Mouse (Mus musculus) heart, adult 9 months (tissue): ENCODE measurements around the gene Pros1.
A peak's percentile ranks its signal among the peaks of the same experiment; 100 is the strongest.

Source experiments
- DNase-seq, 2 experiments: peaks; one replicate each; pipeline ENCODE4 v3.0.0; 2022; ENCODE audit warnings: low spot score in 2 of 2

The Pros1 gene

DNA sequence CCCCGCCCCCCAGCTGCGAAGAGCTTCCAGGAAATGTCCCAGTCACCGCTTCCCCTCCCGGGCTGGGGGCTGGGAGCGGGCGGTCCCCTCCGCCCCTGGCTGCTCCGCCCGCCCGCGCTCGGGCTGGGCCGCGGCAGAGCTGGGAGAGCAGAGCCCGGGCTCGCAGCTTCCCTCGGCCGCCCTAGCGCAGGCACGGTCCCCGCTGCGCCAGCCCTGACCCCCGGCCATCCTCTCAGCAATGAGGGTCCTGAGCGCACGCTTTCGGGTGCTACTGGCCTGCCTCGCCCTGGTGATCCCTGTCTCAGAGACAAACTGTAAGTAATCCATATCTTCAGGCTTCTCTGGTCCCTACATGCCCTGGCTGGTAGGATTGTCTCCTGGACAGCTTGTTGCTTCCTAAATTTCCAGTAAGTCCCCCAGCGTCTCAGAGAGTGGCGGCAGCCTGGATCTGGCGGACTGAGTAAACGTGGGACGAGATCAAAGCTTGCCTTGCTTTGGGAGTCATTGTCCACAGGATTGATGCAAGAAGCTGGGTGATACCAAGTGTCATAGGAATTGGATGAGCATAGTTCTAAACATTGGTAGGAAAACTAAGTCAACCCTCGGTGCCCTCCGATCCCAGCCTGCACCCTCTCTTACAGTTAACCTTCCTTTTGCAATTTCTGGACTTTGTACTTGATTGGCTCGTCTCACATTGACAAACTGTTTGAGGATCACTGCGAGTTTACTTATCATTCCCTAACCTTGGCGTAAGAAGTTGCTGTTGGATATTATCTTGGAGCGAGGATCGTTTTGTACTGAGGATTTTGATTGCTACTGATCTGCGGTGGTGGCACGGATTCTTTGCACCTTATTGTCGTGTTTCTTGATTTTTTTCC is at the start of gene Pros1:
Gene Pros1, plus strand, starts transcription at position 117 of the 878 bp plus-strand sequence.
- DNase-seq: peak; percentile 74 to 75

DNA sequence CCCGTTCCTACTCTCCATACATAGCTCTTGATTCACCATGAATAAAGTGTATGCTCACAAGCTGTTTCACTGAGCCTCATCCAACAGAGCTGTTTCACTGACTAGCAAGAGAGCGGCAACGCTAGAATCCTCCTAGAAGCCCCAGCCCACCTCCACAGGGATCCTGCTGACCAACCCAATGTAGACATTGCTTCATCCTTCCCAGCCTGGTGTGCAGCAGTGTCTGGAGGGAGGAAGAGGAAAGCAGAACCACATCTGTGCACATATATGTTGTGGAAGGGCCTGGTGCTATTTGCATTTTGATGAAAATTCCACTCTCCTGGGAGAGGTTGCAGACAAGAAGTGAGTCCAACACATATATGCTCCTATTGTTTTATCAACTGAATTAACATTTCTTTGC is 49.5 kb upstream of the Pros1 start:
- DNase-seq: no peak

DNA sequence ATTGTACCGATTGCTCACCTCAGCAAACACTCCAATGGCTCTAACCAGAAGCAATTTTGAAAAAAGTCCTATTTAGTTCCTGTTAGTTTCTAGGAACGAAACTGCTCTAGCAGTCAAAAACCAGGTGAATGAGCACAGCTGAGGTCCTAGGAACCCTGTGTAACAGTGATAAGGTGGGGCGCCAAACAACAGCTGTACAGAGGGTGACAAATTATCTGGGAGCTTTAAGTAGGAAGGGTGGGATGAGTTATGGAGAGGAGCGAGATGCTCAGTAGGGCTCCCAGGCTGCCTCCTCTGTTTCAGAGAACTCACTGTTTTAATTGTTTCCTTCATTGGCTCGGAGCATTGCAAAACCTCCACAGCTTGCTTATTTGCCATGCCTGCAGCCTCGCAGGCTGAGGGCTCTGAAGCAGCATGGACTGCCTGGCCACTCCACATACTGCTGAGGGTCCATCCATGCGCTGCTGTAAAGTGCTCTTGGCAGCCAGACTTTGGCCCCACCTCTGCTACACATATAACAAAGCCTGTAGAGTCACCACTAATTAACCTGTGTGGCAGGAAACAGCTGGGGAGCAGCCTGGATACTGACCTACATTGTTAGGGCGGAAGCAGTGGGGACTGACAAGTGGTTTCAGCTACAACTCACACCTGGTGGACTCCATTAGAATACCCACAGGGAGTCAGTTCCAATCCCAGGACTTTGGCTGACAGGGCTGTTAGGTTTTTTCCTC is 46.7 kb upstream of the Pros1 start:
- no peak for DNase-seq

DNA sequence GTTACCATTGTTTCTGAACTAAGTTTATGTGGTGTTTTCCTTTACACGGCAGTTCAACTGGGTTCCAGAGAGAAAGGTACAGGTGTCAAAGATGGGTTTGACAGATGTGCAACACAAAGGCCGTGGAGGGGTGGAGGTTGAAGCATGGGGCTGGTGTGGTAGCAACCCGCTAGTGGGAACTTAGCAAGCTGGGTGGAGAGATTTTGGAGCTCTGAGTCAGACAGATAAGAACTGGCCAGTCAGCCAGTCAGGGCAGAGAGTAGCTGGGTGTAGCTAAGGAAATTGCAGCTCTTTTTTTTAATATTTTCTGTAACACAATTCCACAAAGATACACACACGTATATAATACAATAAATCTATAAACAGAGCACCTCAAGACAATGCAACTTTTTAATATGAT is 43.3 kb upstream of the Pros1 start:
- no peak for DNase-seq

DNA sequence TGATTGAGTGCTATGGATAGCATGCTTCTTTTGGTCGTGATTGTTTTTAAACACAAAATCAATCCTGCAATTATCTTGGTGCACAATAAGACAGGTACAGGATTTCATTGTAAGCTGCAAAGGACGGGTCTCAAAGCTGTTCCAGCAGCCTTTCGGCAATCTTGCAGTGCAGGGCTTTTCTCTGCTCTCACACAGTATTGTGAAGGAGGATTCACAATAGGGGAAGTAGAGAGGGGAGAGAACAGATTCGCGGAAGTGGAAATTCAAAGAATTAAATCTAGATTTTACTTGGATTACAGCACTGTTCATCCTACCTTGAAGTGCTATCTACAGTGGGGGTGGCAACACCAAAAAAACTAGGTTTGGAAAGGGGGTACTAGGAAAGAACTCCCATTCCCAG is 40.3 kb upstream of the Pros1 start:
- DNase-seq: no peak

DNA sequence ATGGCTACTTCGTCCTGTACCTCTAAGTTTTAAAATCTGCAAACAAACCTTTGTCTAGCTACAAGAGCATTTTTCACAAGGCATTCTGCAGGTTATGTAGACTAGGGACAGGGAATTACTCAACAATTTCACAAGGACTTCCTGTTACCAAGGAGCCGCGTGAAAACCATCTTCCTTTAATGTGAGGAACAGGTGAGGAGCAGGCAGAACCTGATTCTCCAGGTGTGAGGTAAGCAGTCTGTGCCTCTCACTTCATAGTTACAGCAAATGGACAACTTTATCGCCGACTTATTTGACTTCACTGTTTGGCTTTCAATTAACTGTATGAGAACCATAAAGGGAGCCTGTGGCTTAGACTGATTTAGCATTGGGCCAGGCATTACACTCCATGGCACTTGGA is 39.6 kb upstream of the Pros1 start, which contains the start of gene Stx19:
Gene Stx19, plus strand, starts transcription at position 186 of the 400 bp plus-strand sequence.
- no peak for DNase-seq

DNA sequence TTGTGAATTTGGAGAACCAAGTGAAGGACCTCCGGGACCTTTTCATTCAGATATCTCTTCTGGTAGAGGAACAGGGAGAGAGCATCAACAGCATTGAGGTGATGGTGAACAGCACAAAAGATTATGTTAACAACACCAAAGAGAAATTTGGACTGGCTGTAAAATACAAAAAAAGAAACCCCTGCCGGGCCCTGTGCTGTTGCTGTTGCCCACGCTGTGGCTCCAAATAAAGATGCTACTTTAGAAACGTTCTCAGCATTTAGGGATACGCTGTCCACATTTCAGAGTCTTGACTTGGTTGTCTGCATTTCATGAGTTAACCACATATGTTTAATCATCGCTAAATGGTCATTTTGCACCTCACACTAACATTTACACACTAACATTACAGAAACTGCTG is 31.6 kb upstream of the Pros1 start:
- no peak for DNase-seq

DNA sequence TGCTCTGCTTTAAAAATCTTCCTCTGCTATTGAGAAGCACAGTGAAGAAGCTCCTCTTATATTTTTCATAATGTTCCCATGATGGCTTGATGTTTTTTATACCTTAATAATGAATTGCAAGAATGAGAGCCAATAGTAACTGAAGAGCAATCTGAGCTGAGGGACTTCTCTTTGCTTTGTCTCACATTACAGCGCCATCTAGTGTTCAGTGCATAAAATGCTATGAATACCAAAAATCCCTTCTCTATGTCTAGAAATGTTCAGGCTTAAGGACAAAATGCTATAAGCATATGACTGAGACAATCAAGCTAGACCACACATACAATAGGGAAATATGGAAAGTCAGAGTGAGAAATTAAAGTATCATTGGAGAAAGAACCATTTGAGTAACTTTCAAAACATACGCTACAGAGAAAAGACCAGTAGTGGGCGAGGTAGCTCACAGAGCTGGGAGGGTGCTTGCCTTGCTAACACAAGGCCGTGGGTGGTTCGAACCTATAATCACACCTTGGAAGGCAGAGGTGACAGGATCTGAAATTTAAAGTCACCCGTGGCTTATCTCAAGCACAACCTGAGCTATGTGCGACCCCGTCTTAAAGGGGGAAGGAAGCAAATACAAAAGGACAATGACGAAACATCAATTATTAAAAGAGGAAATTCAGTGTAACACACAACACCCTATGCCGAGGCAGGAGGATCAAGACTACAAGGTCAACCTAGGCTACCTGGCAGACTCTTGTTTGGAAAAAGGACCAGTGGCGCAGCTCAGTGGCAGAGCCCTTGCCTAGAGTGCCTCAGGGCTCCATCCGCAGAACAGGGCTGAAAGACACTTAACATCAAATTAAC is 27.7 kb upstream of the Pros1 start:
- peak in 1 of 2 experiments; percentile 7 for DNase-seq

DNA sequence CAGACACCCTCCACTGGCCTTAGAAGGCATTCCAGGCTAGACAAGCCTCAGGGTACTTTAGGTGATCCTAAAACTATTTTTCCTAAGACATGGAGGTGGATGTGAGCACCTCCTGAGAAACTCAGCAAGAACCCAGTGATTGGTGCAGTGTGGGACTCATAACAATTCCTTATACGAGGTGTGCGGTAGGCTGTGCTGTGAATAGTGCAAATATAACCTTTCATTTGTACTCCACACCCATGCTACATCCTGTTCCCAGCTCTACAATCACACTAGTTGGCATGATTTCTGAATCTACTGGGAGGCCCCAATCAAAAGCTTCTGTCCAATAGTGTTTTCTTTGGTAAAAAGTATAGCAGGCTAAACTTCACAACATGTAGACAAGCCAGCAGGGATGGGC is 22.1 kb upstream of the Pros1 start:
- no peak for DNase-seq

DNA sequence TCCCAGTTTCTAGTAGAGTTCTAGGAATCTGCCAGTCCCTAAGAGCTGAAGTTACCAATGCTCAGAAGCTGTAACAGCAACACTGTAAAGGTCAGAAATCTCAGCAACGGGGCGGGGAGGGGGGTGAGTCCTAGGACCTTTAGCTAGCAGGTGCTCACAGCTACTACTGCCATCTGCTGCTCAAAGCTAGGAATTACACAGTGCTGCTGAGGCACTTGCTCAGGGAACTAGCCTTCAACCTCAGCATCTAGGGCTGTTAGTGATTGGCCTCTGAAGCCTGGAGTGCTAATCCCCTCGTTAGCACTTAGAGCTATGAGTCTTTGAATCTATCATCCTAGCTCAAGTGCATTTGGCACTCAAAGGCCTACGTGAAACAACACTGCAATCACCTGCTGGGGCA is 21.6 kb upstream of the Pros1 start:
- peak; percentile 17 to 26 for DNase-seq

DNA sequence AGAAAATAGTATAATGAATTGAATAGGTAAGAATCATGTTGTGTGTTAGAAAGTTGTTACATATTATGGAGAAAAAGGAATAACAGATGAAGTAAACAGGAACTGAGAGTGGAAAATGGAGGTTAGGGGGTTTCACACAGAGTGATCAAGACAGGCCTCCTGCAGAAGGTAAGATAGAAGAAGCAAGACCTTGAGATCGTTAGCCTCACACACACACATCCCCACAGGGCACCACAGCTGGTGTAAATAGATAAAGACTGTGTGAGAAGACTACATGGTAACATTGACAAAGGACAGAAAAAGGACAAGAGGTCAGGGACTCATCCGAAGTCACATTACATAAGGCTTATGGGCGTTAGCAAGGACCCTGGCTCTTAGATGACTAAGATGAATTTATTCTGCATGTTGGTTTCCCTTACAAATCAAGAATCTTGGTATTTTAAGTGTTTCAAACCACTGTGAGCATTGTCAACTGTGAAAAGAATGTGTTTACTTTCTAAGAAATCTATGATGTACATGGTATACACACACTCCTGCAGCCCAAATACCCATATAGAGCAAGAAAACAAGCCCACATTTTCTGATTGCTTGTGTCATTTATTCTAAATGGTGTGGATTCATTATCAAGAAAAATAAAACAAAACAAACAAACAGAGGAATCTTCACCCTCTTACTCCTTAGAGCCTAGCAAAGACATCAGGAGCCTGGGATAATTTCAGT is 19.9 kb upstream of the Pros1 start:
- DNase-seq: no peak

DNA sequence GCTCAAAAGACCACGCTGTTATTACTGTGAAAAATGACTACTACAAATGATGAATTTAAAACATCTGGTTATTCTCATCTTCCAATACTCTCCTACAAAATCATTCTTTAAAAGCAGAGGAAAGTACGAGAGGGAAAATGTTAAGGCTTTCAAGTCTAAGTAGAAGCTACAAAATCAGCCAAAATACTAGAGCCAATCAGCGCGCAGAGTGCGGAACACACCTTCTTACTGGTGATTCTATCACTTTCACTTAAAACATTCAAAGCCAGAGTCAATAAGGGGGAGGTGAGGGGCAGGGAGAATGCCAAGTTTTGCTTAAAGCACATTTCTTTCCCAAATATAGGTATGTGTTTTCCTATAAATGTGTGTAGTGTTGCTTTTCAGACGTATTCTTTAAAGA is 8.8 kb upstream of the Pros1 start:
- no peak for DNase-seq

DNA sequence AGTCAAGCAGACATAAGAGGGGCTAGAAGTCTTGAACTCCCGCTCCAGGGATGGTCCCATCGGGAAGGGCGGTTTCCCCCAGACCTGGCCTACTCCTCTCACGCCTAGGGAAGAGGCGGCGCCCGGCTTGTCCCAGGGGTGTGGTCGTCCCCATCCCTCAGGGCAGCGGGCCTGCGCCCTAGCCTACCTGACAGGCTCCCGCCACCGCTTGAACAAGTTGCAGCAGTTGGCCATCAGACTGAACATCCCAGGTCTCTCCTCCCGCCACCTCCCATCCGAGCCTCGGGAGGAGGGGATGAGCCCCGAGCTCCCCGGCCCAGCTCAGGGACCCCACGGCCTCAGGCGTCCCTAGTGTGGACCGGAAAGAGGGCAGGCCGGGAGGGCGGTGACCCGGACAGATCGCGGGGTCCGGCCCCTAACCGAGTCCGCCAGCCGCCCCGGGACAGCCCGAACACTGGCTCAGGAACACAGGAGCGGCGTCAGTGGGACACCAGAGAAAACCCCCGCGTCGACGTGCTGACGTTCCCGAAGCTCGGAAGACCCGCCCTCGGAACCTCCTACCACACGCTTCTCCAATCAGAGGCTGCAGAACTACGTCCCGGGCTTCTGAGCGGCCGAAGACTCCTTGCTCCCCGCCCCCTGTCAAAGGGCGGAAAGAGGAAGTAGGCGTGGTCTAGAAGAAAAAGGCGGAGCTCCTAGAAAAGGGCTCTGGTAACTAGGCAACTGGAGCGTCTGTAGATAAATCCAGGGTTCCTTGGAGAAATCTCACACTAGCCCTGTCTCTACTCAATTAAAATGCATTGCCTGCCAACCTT is 7.4 kb upstream of the Pros1 start, which contains the start of gene Arl13b:
Gene Arl13b, minus strand, starts transcription at position 543 of the 815 bp plus-strand sequence.
- DNase-seq: peak; percentile 98 to 99

DNA sequence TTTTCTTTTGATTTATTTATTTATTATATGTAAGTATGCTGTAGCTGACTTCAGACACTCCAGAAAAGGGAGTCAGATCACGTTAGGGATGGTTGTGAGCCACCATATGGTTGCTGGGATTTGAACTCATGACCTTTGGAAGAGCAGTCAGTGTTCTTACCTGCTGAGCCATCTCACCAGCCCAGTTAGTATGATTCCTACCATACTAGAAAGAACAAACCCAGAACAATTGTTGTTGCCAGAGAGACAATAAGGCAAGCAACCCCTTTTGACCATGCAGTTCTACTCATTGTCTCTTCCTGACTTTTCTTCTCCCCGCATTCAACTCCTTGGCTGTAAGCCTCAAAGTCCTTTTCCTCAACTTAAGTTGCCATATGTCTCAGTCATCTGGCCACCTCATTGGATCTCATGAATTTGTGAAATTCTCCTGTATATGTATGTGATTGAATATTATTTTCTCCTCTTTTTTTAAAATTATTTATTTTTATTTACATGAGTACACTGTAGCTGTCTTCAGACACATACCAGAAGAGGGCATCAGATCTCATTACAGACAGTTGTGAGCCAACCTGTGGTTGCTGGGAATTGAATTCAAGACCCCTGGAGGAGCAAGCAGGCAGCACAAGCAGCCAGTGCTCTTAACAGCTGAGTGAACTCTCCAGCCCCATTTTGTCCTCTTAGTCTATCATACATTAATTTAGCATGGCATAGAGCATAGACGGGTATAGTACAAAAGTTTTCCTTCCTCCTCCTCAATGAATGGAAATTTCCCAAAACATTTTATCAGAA is 1.4 kb upstream of the Pros1 start:
- DNase-seq: no peak

DNA sequence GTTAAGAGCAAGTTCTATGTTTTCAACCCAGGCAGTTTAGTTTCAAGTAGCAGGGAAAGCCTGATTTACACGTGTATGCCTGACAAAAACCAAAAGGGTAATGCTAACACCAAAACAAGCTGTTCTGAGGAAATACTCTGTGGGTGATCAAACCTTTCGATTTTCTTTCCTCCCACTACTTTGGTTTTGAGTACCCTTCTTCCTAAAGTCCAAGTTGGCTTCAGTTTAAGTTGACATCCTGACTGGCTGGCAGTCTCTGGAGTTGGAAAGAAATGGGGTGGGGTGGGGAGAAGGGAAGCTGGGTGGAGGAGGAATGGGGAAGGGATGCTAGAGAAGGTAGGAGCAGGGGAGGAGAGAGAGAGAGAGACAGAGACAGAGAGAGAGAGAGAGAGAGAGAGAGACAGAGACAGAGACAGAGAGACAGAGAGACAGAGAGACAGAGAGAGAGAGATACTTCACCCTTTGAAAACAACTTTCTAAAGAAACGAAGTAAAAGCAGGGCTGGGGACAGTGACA is 438 bp upstream of the Pros1 start:
- DNase-seq: no peak

DNA sequence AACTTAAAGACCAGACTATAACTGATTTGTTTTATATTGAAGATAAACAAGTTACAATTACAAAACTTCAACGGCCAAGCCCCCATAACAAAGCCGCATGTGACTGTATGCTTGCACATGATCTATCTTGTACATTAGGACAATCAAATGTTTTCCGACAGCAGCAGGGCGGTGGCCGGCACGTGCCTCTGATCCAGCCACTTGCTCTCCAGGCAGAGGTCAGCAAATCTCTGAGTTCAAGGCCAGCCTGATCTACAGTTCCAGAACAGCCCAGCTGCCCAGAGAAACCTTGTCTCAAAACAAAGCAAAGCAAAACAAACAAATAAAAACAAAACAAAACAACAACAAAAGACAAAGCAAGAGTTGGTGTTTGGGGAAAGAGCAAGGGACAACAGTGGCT is 1.3 kb downstream of the Pros1 start:
- DNase-seq: no peak

DNA sequence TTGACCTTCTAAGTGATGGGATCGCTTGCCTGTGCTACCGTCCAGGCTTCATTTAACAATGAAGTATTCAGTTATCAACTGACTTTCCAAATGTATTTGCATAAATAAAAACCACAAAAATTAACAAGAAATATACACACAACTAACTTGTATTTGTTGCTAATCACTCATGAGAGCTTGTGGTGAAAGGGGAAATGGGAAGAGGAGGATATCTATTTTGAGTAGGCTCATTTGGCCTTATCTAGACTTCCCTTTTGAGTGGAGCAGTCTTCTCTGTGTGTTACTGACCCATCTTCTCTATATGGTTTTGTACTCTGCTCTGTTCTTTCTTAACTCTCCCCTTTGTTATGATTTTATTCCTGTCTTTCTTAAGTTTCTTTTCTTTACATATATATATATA is 2.2 kb downstream of the Pros1 start:
- DNase-seq: no peak

DNA sequence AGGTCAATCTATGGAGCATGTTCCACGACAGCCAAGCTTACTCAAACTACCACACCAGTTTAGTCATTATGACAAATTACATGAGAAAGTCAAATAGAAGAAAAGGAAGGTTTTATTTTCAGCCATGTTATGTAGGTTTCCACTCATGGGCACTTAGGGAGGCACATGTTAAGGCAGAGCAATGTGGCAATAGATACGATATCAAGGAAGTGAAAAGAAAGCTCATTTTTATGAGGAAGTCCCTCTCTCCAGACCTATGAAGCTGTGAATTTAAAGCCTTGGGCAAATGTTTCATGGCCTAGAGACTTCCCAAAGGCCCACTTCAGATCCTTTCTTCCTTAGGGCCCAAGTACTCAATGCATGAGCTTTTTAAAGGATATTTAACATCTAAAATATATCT is 3.4 kb downstream of the Pros1 start:
- no peak for DNase-seq

DNA sequence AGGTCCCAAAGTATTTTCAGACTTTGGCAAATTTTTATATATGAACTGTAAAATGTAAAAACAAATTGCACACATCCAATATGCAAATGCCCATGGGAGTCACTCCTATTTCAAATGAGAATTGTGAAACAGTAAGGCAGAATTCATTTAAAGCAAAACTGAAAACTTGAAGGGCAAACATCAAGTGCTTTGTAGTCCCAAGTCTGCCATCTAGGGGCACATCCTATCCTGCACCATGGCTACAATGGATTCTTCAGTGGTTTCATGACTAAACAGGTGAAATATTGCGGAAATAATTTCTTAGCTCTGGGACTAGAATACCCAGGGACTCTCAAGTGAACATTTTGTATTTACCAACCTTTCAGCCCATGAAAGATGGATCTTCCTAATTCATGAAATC is 3.9 kb downstream of the Pros1 start:
- no peak for DNase-seq
